14 mouse cellular contexts compared by ENCODE assay signal in genomic region chr10:118827116-118827515, GRCm38 (mm10).
"Had no signal": no experiment of that assay in that cellular context is flagged by ENCODE, and none has a peak within 500 bp of the region (broad histone marks: within the 10 kb centered on the region; RNA-seq: fewer than 3 reads in every experiment).

No protein-coding gene starts in this region.

- H3K36me3 ChIP-seq: limb, embryonic 10.5 days; lung, embryonic 15.5 days; midbrain, embryonic 15.5 days; neural tube, embryonic 13.5 days had no signal

- DNase-seq: kidney, adult 11 months; kidney, adult 9 months; kidney, postnatal 14 days; lung, postnatal 14 days; right cerebral cortex, postnatal 14 days had no signal

- H3K4me2 ChIP-seq: liver, embryonic 11.5 days; lung, embryonic 15.5 days; midbrain, embryonic 11.5 days; midbrain, embryonic 15.5 days; neural tube, embryonic 13.5 days had no signal

- H3K27me3 ChIP-seq: lung, embryonic 15.5 days; midbrain, embryonic 15.5 days; neural tube, embryonic 13.5 days had no signal

- H3K4me1 ChIP-seq: limb, embryonic 10.5 days; megakaryocyte, embryonic 14.5 days; midbrain, embryonic 15.5 days; neural tube, embryonic 13.5 days had no signal

- H3K27ac ChIP-seq: left cerebral cortex, adult 2 months; limb, embryonic 10.5 days; lung, embryonic 15.5 days; macrophage; midbrain, embryonic 15.5 days; neural tube, embryonic 13.5 days had no signal

- H3K4me3 ChIP-seq: left cerebral cortex, adult 2 months; limb, embryonic 10.5 days; lung, embryonic 15.5 days; megakaryocyte, embryonic 14.5 days; midbrain, embryonic 15.5 days; neural tube, embryonic 13.5 days had no signal

- H3K9me3 ChIP-seq: limb, embryonic 10.5 days; lung, embryonic 15.5 days; megakaryocyte, embryonic 14.5 days; midbrain, embryonic 15.5 days; neural tube, embryonic 13.5 days had no signal

- ATAC-seq: midbrain, embryonic 15.5 days had no signal

- H3K9ac ChIP-seq: lung, embryonic 15.5 days; midbrain, embryonic 15.5 days; neural tube, embryonic 13.5 days had no signal
